Mouse (Mus musculus): ENCODE results near the gene Tfap2b.

The Tfap2b gene

DNA sequence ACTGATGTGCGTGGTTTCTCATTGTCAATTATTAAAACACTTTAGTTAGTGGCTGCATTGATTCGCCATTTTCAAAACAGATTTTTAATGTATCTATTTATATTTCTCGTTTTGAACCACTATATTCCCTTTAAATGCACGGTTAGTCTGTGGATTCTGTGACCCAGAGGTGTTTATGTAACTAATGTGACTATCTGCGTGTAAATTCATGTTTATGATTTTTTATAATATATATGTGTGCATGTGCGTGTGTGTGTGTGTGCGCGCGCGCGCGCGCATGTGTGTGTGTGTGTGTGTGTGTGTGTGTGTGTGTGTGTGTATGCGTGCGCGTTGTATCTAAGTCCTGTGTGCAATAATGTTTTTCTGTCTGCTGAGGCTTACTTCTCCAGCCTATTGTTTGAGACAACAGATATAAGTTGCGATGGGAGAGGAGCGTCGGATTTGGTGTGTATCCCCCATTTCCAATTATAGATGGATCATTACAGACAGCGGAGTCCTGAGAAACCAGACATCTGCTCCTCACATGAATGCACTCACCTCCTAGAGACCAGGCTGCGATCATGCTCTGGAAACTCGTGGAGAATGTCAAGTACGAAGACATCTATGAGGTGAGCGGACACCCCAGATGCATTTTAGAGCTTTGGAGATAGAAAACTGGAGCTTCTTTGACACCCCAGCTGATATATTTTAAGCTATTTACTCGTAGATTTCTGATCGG lies at the start of gene Tfap2b:
TSS of gene Tfap2b (plus strand) at position 274 of the 718 bp plus-strand sequence.
- no peak for DNase-seq (ENCODE audit: low spot score)

DNA sequence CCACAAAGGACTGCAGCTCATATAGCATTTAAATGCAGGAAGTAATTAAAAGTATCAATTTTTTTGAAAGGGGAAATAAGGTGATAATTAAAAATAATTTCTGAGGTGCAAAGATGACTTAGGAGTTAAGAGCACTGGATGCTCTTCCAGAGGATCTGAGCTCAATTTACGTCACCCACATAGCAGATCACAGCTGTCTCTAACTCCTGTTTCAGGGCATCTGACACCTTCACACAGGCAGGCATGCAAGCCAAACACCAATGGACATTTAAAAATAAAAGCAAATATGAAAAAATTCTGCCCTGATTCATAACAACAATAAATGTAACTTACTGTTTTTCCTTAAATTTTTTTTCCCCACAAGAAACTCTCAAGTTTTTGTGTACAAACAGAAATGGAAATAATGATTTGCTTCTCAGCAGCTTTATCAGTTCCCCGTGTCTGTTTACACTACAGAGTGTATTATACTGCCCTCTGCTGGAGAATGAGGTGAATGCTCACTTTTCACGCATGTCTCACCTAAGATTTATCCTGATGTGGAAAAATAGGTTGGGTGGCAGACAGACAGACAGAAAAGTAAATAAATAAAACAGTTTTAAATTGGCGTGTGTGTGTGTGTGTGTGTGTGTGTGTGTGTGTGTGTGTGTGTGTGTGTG lies 29.8 kb upstream of the Tfap2b start:
- no peak for DNase-seq (ENCODE audit: low spot score)

DNA sequence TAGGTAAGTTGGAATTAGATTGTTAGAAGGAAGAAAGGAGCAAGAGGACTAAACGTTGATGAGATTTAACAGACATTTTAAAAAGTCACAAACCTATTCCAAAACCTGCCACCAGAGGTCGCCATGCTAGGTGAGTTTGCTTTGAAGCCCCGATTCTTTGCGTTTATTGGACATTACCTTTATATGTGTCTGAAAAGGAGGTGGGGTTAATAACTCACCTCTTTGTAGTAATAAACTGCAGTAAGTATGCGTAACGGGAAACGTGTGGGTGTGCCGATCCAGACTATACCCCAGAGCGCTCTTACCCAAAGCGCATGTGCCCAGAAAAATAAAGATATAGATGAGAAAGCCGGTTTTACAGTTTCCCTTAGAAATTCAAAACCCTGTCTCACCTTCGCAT lies 3.1 kb upstream of the Tfap2b start:
- DNase-seq (ENCODE audit: low spot score): peak; percentile 15

DNA sequence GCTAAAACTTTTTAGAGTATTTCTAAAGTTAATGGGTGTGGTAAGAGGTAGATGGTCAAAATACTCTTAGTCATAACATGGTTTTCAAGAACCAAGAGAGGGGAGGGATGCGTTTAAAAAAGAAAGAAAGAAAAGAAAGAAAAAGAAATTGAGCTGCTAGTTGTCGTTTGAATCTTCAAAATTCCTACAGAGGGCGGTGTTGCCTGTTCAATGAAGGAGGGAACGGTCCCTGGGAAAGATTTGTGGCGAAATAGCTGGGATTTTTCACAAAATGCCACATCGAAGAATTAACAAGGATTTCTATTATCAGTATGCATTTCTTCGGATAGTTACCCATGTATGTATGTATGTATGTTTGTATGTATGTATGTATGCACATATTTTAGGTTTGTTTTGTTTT lies 2.5 kb upstream of the Tfap2b start:
- DNase-seq (ENCODE audit: low spot score): no peak

DNA sequence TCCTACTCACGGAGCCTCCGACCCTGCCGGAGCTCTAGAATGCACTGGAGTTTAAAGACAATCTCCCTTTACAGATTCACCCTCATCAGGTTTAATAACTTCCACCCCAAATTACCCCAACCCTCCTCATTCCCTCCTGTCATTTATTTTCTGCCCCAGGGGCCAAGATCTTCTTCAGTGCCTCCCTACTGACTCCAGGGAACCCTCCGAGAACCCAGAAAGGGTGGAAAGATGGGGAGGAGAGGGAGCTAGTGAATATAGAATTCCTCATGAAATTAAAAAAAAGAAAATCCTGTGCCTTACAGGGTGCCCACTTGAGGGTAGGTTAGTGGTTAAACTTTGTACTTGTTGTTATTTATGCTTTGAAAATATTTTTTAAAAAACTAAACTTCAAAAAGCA lies 1.1 kb upstream of the Tfap2b start:
- DNase-seq (ENCODE audit: low spot score): no peak

DNA sequence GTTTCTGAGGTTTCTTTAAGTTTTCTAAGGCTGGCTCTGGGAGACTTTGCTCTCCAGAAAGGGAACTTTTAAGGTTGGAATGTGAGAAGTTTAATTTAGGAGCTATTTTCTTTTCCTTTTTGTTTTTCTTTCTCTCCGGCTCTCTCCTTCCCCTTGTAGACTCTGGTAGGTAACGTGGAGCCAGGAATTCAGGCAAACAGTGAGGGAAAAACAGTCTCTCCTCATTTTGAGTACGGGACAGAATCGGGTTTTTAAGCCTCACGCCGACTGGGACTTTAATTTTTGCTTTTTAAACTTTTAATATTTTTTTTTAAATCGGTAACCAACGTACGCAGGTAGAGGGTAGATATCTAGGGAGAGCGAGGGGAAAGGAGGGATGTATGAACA lies 638 bp downstream of the Tfap2b start:
- no peak for DNase-seq (ENCODE audit: low spot score)

DNA sequence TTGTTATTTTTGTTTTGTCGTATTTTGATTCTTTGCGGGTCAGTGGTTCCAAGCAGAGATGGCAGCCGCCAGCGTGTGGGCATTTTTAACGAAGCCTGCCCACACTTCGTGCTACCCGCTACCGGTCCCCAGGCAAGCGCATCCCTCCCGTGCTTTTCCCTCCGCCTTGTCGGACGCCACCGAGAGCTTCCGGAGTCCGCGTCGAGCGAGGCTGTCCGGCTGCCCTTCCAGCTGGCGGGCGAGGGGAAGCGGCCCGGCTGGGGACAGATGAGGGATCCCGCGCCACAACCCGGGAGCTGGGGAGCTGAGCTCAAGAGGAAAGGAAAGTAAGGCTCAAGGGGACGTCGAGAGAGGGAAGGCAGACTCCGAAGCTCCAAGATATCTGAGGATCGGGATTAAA lies 1.1 kb downstream of the Tfap2b start:
- no peak for DNase-seq (ENCODE audit: low spot score)

DNA sequence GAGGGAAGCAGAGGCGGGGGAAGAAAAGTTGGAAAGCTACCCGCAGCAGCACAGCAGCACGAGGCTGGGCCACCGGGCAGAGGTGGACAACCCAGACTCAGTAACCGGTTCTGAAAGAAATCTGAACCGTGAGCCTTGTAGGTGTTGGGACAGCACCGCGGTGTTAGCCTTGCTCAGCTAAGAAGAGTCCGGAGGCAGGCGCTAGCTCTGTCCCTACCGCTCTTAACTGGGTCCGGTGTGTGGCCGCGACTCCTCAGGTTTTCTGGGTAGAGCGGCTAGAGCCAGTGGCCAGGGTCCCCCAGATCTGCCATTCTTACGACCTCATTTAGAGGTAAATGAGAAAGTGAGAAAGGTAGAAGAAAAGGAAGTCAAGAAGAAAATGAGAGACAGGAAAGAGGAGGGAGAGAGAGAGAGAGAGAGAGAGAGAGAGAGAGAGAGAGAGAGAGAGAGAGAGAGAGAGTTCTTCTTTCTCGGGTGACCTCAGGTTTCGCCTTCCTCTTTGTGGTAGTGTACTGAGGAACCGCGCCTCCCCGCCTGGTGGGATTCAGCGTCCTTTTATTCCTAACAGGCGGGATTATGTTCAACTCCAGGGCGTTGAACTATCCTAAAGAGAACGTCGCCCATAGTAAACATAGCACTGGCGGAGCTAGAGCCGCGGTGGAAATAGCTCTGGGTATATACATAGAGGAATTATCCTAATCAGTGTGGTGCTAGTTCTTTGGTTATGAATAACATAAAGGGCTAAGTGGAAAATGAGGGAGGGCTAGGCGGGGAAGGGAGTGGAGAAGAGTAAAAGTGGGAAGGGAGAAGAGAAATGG lies 1.7 kb downstream of the Tfap2b start:
- DNase-seq (ENCODE audit: low spot score): no peak

DNA sequence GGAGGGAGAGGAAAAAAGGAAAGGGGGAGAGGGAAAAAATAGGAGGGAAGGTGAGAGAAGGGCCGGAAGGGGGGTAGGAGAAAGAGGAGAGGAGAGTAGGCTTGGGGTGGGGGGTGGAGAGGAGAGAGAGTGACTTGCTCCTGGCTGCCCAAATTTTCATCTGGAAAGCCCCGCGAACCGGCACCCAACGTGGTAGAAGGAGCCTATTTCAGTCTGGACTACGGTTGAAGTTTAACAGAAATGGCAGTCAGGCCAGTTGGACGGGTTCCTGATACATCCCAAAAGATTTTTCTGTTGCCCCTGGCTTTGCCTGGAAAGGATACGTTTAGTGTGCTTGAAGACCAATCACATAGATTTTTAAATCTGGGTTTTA lies 2.3 kb downstream of the Tfap2b start:
- DNase-seq (ENCODE audit: low spot score): no peak

DNA sequence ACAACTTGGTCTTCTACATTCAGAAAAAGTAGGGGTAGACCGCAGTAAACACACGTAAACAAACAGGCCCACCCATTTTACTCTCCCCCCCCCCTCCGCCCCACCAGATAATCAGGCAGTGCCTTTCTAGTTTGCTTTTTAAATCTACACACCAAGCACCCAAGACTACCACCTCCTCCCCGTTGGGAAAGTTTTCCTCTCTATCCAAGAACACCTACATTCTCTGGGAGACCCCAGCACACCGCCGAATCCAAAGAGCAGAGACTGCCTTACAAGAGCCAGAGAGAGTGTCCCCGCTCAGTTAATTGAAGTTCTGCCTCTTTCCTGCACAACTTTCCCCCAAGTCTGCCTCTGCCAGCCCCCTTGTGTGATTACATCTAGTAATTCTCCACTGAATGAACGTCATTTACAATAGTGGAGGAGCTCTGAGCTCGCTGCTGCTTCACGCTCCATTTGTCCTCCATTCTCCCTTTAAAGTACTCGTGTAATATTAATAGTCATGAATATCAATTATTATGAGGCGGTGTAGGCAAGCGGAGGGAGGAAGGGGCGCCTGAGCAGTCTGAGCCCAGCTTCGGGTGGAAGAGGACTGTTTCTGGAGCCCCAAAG lies 2.9 kb downstream of the Tfap2b start:
- DNase-seq (ENCODE audit: low spot score): no peak

DNA sequence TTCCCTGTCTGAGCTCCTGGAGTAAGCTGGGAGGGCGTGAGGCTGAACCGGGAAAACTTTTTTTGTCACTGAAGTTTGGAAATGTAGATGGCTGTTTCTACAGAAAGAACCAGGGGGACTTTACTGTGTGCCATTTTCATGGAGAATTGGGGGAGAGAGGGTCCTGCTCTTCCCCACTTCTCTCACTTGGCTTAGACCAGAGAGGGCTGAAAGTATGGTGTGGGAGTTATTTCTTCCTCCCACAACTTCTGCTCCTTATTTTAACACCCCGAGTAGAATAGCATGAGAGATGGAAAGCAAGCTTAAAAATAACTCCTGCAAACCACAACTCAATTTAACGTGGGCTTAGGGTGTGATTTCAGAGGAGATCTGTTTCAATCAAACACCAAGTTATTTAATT lies 4.0 kb downstream of the Tfap2b start:
- no peak for DNase-seq (ENCODE audit: low spot score)

DNA sequence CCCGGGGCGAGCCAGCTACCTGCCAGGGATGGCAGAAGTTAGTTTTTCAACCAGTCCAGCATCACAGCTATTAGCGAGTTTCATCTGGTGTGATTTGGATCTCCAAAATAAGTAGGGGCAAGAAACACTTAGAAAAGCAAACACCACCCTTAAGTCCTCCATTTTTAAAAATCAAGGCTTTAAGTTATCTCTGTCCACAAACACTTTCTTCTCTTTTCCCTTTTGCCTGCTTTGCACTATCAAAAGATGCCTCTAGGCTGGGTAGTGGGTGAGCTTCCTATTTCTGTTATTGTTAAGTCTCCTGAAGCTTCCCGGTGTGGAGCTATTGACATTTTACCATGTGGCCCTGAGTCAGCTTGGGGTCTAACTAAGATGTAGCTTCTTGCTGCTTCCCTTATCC lies 4.5 kb downstream of the Tfap2b start:
- no peak for DNase-seq (ENCODE audit: low spot score)

DNA sequence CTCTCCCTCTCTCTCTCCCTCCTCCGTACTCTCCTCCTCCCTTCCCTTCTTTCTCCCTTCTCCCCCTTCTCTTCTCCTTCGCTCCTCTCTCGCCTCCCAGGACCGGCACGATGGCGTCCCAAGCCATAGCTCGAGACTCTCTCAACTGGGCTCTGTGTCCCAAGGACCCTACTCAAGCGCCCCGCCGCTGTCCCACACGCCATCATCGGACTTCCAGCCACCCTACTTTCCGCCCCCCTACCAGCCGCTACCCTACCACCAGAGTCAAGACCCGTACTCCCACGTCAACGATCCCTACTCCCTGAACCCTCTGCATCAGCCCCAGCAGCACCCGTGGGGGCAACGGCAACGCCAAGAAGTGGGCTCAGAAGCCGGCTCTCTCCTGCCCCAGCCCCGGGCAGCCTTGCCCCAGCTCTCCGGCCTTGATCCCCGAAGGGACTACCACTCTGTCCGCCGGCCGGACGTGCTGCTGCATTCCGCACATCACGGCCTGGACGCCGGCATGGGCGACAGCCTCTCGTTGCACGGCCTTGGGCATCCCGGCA lies 5.2 kb downstream of the Tfap2b start:
- peak; percentile 14 for DNase-seq (ENCODE audit: low spot score)

DNA sequence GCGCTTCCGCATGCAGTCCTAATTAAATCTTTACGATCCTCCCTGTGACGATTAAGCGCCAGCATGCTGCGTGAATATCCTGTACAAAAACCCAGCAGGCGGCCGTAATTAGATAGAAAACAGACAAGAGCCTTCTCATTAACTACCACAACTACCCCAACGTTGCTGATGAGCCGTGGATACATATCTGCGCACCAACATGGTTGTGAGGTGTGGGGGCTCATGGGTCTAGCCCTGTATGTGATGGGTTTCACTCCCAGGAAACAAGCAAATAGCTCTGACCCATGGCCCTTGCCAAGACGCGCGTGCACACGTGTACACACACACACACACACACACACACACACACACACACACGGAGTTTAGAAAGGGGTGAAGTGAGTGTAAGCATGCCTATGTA lies 8.7 kb downstream of the Tfap2b start:
- no peak for DNase-seq (ENCODE audit: low spot score)

DNA sequence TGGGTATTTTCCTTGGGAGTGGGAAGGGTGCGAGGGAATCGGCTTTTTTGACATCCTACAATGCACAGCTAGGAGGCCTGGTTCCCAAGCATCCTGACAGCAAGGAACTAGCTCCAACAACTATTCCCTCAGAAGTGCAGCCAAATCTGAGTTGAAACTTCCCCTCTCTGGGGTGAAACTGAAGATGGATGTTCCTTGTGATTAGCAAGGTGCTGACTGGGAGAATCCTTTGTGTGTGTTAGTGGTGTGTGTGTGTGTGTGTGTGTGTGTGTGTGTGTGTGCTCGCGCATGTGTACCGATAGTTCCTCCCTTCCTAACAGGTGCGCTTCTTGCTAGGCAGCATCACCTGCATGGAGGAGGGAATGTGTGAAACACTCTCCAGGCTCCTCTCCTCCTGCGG lies 9.5 kb downstream of the Tfap2b start:
- no peak for DNase-seq (ENCODE audit: low spot score)

DNA sequence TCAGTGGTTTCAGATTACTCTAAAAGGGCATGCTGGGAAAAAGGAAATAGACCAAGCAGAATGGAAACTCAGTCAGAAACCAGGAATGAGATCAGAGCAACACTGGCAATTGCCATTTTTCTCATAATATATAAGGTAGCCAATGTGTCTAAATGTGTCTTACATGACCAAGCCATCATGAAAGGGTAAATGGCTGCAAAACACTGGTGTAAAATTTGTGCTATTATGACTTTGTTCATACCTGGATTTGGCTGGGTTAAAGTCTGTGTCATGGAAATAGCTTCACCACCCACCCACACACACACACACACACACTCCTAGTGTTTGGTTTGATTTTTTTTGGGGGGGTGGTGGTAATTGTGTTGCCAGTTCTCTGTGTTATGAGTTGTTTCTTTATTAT lies 10.7 kb downstream of the Tfap2b start:
- no peak for DNase-seq (ENCODE audit: low spot score)

DNA sequence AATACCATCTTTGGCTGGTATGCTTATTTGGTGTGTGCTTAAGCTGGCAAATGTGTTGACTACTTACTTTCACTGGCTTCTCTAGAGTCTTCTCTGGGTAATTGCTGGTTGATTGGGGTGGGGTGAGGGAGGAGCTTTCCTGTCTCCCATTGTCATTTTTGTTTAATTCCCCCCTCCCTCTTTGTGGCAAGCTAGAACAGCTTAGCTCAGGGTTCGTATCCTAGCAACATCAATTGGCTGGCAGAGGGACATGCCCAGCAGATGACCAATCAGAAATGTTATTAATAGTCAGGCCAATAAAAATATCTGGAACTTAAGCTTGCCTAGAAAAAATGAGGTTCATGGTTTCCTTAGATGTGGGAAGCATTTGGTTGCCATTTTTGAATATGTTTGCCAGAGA lies 11.8 kb downstream of the Tfap2b start:
- no peak for DNase-seq (ENCODE audit: low spot score)

DNA sequence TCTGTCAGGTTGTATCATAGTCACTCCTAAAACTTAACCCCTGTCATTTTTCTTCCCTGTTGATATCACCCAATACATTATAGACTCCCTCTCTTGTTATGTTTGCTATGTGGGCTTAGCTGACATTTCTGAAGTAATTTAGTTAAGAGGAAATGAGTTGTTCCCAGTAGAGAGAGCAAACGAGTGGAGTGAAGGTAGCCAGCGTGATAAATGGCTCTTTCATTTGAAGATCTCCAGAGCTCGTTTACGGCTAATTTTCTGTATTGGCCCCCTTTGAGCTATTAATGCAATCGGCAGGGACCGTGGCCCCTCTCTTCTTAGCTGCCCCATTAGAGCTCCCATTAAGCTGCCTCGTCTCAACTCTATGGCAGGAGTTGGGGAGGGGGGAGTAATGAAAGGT lies 12.9 kb downstream of the Tfap2b start:
- no peak for DNase-seq (ENCODE audit: low spot score)

DNA sequence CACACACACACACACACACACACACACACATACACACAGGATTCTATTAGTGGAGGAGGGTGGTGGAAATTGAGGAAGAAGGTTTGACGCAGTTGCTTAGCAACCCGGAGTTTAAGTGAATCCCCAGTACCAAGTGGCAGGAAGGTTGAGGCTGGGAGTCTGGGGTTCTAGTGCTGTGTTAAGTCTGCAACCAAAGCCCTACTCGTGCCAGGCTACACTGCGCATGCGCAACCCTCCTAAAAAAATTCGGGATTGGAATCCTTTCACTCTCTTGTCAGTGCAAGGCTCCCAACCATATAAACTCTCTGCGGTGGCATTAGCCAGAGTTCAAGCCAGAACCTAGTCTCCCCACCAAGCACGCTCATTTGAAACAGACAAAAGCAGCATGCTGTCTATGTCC lies 18.0 kb downstream of the Tfap2b start:
- DNase-seq (ENCODE audit: low spot score): no peak

DNA sequence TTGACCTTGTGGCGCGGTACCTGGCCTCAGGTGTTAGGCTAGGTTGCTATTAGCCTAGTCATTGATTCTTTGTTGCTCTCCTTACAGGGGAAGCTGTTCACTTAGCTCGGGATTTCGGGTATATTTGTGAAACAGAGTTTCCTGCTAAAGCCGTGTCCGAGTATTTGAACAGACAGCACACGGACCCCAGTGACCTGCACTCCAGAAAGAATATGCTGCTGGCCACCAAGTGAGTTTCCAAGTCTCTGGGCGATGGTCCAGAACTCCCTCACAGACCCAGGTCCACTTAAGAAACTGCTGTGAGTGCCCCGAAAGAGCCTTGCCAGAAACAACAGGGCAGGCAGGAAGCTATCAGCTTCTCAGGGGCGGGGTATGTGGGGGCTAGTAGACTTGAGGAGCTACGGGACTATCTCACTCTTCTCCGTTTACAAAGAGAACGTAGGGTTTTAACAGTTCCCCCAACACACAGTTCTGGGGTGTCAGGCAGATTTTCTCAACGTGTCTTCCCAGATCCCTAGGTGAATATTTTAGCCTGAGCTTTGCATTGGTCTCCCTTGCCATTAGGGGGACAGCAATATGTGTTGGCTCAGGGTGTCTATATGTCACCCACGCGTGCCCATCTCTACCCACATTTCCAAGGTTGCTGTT lies 22.3 kb downstream of the Tfap2b start:
- no peak for DNase-seq (ENCODE audit: low spot score)

DNA sequence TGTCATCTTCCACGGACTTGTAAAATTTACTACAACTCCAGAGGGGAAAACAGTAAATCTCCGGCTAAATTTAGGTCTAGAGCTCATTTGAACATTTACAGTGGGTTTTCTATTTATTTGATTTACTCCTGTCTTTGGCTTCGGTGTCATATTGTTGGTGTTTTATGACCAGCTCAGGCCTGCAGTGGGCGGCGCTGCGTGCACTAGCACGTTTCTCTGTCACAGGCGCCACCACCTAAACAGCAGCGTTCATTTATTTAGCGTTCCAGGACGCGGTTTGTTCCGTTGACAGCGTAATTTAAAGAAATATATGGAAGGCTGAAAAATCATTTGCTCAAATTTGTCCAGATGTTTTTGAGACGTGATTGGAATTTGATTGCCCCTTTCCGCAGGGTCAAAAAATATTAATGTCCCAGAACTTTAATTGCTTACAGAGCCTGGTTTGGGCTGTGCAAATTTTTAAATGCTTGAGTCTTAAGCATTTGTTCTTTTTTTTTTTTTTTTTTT lies 22.9 kb downstream of the Tfap2b start:
- no peak for DNase-seq (ENCODE audit: low spot score)

DNA sequence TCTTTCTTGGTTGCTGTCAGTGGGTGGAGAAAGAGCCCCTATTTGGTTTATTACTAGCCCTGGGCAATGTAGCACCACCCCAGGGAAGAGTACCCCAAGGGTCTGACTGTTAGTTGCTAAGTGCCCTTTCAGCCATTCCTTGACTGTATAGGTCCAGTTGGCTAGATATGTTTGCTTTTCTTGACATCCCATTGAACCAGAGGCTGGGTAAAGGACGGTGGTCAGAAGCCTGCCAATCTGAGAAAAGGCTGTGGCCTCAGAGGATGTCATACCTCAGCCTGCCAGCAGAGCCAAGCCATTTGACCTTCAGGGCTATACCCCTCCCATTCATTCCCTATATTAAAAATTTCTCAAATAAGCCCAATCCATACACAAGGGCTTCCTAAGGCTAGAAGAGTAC lies 24.0 kb downstream of the Tfap2b start:
- DNase-seq (ENCODE audit: low spot score): no peak

Measured in testis, postnatal 14 days (tissue).